Mouse (Mus musculus) adrenal gland, postnatal 14 days (tissue): ENCODE measurements at regions not wholly inside any gene's neighbourhood (a gene's known extent, or its start where the extent isn't known, plus 50 kb on each side); places are given as distances from the start of the nearest gene placed in this dataset.

Experiments
- DNase-seq: peaks from one replicate; pipeline ENCODE4 v3.0.0; 2021; ENCODE audit warnings: mixed read lengths

DNA sequence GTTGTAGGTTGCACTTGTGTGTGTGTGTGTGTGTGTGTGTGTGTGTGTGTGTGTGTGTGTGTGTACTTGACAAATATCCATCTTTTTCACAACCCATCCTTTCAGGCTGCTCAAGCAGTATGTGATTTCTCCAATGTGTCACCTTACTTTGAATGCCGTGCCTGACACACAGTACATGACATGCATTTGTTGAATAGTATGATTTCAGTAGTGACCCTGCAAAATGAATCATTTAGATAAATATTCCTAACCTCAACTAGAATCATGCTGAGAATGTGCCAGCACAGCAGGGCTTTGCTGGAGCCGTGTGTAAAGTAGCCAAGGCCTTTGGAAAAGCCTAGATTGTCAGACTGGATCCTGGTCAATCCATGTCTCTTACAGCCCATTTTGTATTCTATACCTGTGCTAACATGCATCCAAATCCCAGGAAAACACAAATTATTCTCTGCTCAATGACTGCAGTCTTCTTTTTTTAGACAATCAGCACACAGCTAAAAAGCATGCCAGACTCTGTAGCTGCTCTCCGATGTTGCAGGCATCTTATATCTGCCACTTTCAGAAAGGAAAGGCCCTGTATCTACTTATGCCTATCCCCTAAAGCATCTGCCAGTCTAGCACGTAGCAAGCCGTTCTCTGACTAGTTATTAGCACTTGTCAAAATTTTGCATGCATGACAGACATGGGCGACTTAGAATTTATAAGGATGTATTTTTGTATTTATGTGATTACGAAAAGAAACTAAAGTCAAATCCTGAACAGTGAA is 60.0 kb upstream of the Gpr141 start:
- peak; percentile 26 for DNase-seq

DNA sequence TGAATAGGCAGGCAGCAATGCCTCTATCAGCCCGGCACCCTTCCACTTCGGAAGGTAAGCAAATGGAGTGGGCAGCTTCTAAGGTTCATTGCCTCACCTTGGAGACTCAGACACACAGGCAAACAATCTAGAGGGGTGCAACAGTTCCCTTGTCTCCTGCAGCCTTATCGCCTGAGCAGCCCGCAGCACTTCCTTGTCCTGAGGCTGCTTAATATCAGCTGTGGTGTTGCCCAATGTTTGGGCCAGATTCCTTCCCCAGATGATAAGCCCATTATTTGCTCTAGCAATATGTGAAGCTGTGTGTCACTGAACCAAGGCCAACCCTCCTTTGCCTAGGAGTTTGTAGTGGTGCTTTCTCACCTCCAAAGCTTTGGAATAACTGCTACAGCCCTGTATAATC is 58.8 kb upstream of the Gpr141 start:
- no peak for DNase-seq

DNA sequence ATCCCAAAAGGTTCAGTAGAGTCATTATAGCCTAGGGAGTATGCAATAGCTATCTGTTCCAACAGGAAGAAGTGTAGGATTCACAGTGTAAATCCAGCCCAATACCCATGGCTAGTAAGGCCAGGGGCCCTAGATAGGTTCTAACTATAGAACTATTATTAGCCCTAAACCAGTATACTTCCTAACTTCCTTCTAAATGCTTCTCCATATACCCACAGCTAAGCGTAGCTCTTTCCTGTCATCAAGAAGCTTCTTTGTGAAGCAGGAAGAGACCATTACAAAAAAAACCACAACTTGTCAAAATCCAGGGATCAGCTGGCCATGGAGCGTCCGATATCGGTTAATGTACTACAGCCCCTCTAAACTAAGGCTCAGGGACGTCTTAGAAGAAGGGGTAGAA is 57.7 kb upstream of the Gpr141 start:
- no peak for DNase-seq

DNA sequence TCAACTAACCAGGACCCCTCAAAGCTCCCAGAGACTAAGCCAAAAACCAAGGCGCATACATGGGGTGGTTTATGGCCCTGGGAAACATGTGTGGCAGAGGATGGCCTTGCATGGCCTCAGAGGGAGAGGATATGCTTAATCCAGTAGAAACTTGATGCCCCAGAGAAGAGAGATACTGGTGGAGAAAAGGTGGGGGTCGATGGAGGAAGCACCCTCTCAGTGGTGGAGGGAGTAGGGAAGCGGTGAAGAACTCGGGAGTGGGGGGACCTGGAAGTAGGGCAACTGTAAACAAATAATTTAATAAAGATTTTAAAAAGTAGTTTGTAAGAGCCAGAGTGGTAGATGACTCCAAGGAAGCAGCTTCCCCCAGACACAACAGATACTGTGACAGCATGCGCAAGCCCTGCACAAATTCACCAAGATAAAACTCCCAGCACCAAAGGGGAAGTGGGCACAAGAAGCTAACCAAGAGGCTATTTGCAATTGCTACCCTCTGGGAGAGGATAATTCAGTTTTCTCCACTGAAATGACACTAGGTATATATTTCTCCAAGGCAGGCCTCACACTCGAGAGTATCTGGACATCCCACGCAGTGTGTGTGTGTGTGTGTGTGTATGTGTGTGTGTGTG is 50.7 kb upstream of the Gpr141 start:
- DNase-seq: no peak
